Mouse (Mus musculus) hindbrain, embryonic 12.5 days (tissue): Measurements from ENCODE around the gene Ypel1. TPM values are rescaled to one million over a fixed set of nuclear protein-coding genes. Genes with fewer than 3 reads are reported as not detected.
A peak's percentile ranks its signal among the peaks of the same experiment; 100 is the strongest.

ENCODE experiments used
- ATAC-seq: fragments of 200-750 bp; cut with Nextera tagmentation; 2 replicates; pipeline ENCODE4 v1.8.0; 2017; ENCODE audit warnings: moderate TSS enrichment; ENCODE audit not compliant: low FRiP score
- H3K27ac ChIP-seq: fragments of 300-500 bp; sonication (generic); 2 replicates; pipeline ENCODE4 v1.5.1; 2016; ENCODE audit warnings: mild to moderate bottlenecking
- H3K27me3 ChIP-seq: fragments of 300-500 bp; sonication (generic); 2 replicates; pipeline ENCODE4 v1.6.1; 2016; ENCODE audit warnings: mild to moderate bottlenecking
- H3K36me3 ChIP-seq: fragments of 300-500 bp; sonication (generic); 2 replicates; pipeline ENCODE4 v1.6.1; 2016; ENCODE audit warnings: mild to moderate bottlenecking
- H3K4me1 ChIP-seq: fragments of 300-500 bp; sonication (generic); 2 replicates; pipeline ENCODE4 v1.6.1; 2016
- H3K4me2 ChIP-seq: fragments of 300-500 bp; sonication (generic); replicated peaks from 2 replicates; pipeline ENCODE4 v1.6.1; 2016; ENCODE audit warnings: mild to moderate bottlenecking
- H3K4me3 ChIP-seq: fragments of 300-500 bp; sonication (generic); 2 replicates; pipeline ENCODE4 v1.5.1; 2016; ENCODE audit warnings: mild to moderate bottlenecking
- H3K9ac ChIP-seq: fragments of 300-500 bp; sonication (generic); 2 replicates; pipeline ENCODE4 v1.6.1; 2016; ENCODE audit warnings: mild to moderate bottlenecking, moderate library complexity
- H3K9me3 ChIP-seq: fragments of 300-500 bp; sonication (generic); replicated peaks from 2 replicates; pipeline ENCODE4 v1.6.1; 2016; ENCODE audit warnings: mild to moderate bottlenecking
- WGBS: fragments of 180-500 bp; shearing (Covaris S2); methylation state at CpG from one replicate; pipeline ENCODE4 v1.1.7; 2016; 5-methylcytosine and 5-hydroxymethylcytosine counted together
- polyA plus RNA-seq: library from polyadenylated mRNA; unstranded; fragments of >200 nt; fragmentation: Nextera tagmentation; extraction: Ambion mirVana; gene quantifications from 2 replicates; pipeline ENCODE4 v1.2.1, GENCODE M21; 2016

Ypel1 gene
- polyA plus RNA-seq, 1 experiment from 2014 or later = 105 TPM

- Histone ChIP-seq H3K4me3 (no peak overlapping the region), H3K36me3 (no peaks in the 10 kb centered on the region), H3K27me3 (no peaks in the 10 kb centered on the region), H3K9me3 (no peaks in the 10 kb centered on the region), H3K27ac (no peak overlapping the region), H3K9ac (no peak overlapping the region), H3K4me2 (no peak overlapping the region), H3K4me1 (no peaks in the 10 kb centered on the region)
- 77% methylated on average over 1 of the region's 1 CpGs for WGBS
- ATAC-seq = no peak
These were observed 7.2 kb upstream of the Ypel1 start for GRCm38 (mm10) chr16:17062338-17062737.

DNA sequence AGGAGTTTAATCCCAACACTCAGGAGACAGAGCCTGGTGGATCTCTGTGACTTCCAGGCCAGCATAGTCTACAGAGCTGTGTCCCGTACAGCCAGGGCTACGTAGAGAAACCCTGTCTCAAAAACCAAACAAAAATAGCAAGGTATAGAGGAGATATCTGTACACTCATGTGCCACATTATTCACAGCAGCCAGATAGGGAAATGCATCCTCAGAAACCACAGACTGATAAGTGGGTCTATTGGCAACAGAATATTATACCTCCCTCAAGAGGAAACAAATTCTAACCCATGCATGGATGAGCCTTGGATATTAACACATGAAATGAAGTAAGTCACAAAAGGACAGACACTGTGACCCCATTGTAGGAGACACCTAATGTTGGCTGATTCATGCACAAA, 1.9 kb upstream of the Ypel1 start:
- Histone ChIP-seq H3K4me3 (no peak overlapping the region), H3K9ac (no peak overlapping the region), H3K27ac (no peak overlapping the region), H3K36me3 (0 out of 2 replicates have a peak, but pooled peaks cover 4% of the 10 kb centered on the region), H3K4me1 (peaks cover 15% of the 10 kb centered on the region), H3K4me2 (no peak overlapping the region), H3K27me3 (no peaks in the 10 kb centered on the region), H3K9me3 (no peaks in the 10 kb centered on the region)
- no peak for ATAC-seq
- WGBS = 86% methylated on average over 2 of the region's 2 CpGs

DNA sequence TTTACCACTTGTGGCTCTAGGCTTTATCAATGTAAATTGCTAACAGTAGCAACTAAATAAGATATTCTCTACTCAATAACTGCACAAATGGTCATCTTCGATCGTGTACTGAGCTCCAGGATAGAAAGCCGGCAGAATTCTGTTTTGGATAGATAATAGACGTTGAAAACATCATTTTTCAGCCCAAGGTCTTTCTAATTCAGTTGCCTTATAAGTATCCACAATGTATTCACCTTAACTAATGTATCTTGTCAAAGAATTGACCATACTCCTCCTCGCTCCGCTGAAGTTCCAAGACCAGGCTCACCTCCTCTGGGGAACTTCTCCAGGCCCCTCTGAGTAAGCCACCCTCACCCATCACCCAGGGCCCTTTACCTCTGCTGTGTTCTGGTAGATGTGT, 1.2 kb downstream of the Ypel1 start:
- Histone ChIP-seq H3K4me3 (peak overlapping the region; percentile 84), H3K4me1 (peaks cover 15% of the 10 kb centered on the region), H3K9me3 (peaks cover 3% of the 10 kb centered on the region; the same call in 1 of the 2 replicates), H3K36me3 (peaks cover 31% of the 10 kb centered on the region), H3K27me3 (no peaks in the 10 kb centered on the region), H3K4me2 (peak overlapping the region; percentile 69), H3K27ac (no peak overlapping the region), H3K9ac (peak overlapping the region; percentile 90)
- WGBS = 57% methylated on average over 6 of the region's 6 CpGs
- ATAC-seq = no peak

DNA sequence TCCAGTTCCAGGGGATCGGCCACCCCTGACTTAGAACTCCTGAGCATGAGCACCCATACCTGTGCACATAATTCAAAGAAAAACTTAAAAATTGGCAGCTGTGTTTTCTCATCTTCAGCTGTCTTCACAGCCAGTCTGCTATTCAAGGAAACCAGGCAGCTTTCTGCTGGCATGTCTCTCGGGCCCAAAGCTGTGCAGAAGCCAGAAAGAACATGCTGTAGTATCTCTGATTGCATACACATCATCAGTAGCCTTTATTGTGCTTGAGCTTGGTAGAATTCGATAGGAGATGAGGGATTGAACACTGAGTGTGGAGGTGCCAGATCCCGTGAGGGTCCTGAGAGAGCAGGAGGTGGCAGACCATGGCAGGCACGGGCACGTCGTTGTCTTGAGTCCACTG, 3.5 kb downstream of the Ypel1 start:
- Histone ChIP-seq H3K4me3 (no peak overlapping the region), H3K4me1 (peaks cover 15% of the 10 kb centered on the region), H3K9me3 (peaks cover 5% of the 10 kb centered on the region; the same call in 1 of the 2 replicates), H3K9ac (no peak overlapping the region), H3K27me3 (no peaks in the 10 kb centered on the region), H3K36me3 (peaks cover 46% of the 10 kb centered on the region), H3K4me2 (no peak overlapping the region), H3K27ac (no peak overlapping the region)
- ATAC-seq = no peak
- 95% methylated on average over 7 of the region's 7 CpGs for WGBS

GRCm38 (mm10) chr16:17076301-17076700, 6.8 kb downstream of the Ypel1 start:
- Histone ChIP-seq H3K4me1 (peaks cover 8% of the 10 kb centered on the region; the same call in 1 of the 2 replicates), H3K36me3 (peaks cover 66% of the 10 kb centered on the region), H3K27ac (no peak overlapping the region), H3K9me3 (peaks cover 5% of the 10 kb centered on the region; the same call in 1 of the 2 replicates), H3K9ac (no peak overlapping the region), H3K4me3 (no peak overlapping the region), H3K27me3 (no peaks in the 10 kb centered on the region), H3K4me2 (no peak overlapping the region)
- no peak for ATAC-seq
- 92% methylated on average over 2 of the region's 2 CpGs for WGBS

DNA sequence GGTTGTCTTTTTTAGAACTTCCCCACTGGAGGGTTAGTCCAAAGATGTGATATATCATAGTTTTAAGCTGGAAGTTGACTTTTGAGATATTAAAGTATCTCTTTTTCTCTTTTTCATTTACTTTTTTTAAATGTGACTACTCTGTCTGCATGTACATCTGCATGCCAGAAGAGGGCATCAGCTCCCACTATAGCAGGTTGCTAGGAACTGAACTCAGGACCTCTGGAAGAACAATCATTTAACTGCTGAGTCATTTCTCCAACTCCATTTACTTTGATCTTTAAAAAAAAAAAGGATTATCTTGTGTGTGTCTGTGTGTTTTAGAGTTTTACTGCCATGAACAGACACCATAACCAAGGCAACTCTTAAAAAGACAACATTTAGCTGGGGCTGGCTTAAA, 7.4 kb downstream of the Ypel1 start:
- peaks cover 72% of the 10 kb centered on the region for H3K36me3 ChIP-seq
- H3K4me2 ChIP-seq = no peak overlapping the region
- no peak for ATAC-seq
- peaks cover 5% of the 10 kb centered on the region; the same call in 1 of the 2 replicates for H3K4me1 ChIP-seq
- peaks cover 5% of the 10 kb centered on the region; the same call in 1 of the 2 replicates for H3K9me3 ChIP-seq
- no peak overlapping the region for H3K27ac ChIP-seq
- no peaks in the 10 kb centered on the region for H3K27me3 ChIP-seq
- H3K4me3 ChIP-seq = no peak overlapping the region
- no peak overlapping the region for H3K9ac ChIP-seq

DNA sequence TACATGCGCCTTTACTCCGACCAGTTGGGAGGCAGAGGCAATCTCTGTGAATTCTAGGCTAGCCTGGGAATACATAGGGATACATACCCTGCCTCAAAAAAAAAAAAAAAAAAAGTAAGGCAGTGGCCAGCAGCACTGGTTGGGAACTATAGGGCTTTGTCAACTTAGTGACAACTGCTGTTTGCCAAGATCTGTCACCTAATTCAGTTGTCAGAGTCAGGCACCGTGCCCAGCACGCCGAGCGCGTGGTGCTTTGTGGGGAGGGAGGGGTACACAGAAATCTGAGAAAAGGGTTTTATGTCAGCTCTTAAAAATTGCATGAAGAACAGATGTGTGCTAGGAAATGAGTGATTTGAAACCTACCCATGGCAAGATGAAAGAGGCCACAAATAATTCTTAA, 8.6 kb downstream of the Ypel1 start:
- Histone ChIP-seq H3K27ac (no peak overlapping the region), H3K4me2 (no peak overlapping the region), H3K27me3 (no peaks in the 10 kb centered on the region), H3K9me3 (peaks cover 5% of the 10 kb centered on the region; the same call in 1 of the 2 replicates), H3K9ac (no peak overlapping the region), H3K36me3 (peaks cover 77% of the 10 kb centered on the region), H3K4me3 (no peak overlapping the region), H3K4me1 (no peaks in the 10 kb centered on the region)
- 89% methylated on average over 7 of the region's 7 CpGs for WGBS
- ATAC-seq = no peak

- no peak overlapping the region for H3K4me3 ChIP-seq
- no peak for ATAC-seq
- H3K4me2 ChIP-seq = no peak overlapping the region
- H3K27ac ChIP-seq = no peak overlapping the region
- H3K9ac ChIP-seq = no peak overlapping the region
- 88% methylated on average over 6 of the region's 6 CpGs for WGBS
- no peaks in the 10 kb centered on the region for H3K27me3 ChIP-seq
- H3K4me1 ChIP-seq = no peaks in the 10 kb centered on the region
- peaks cover 85% of the 10 kb centered on the region for H3K36me3 ChIP-seq
- H3K9me3 ChIP-seq = no peaks in the 10 kb centered on the region
These were observed 12.8 kb downstream of the Ypel1 start for GRCm38 (mm10) chr16:17082121-17082792.

GRCm38 (mm10) chr16:17085636-17086035, 16.1 kb downstream of the Ypel1 start:
- Histone ChIP-seq H3K27ac (no peak overlapping the region), H3K9ac (no peak overlapping the region), H3K4me2 (no peak overlapping the region), H3K27me3 (no peaks in the 10 kb centered on the region), H3K4me3 (no peak overlapping the region), H3K4me1 (no peaks in the 10 kb centered on the region), H3K9me3 (no peaks in the 10 kb centered on the region), H3K36me3 (peaks cover 93% of the 10 kb centered on the region)
- no peak for ATAC-seq
- WGBS = 95% methylated on average over 4 of the region's 4 CpGs

DNA sequence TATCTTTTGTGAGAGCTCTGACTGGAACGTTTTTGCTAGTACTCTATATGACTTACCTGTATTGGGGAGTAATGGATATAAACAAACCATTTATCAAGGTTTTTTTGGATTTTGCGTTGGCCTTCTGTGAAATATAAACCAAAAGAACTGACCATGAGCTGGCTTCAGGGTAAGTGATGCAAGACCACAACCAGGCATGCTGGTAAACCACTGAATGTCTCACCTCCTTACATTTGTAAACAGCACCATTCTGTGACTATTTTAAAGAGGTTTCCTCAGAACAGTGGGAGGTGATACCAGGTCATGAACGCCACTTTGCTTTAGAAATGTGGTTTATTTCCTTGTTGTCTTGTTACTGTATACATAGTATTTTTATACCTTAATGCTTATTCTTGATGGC, 16.7 kb downstream of the Ypel1 start:
- no peaks in the 10 kb centered on the region for H3K4me1 ChIP-seq
- no peak overlapping the region for H3K4me2 ChIP-seq
- no peaks in the 10 kb centered on the region for H3K27me3 ChIP-seq
- 91% methylated on average over 3 of the region's 3 CpGs for WGBS
- no peak overlapping the region for H3K9ac ChIP-seq
- H3K36me3 ChIP-seq = peaks cover 99% of the 10 kb centered on the region
- H3K27ac ChIP-seq = no peak overlapping the region
- no peak for ATAC-seq
- no peak overlapping the region for H3K4me3 ChIP-seq
- no peaks in the 10 kb centered on the region for H3K9me3 ChIP-seq

DNA sequence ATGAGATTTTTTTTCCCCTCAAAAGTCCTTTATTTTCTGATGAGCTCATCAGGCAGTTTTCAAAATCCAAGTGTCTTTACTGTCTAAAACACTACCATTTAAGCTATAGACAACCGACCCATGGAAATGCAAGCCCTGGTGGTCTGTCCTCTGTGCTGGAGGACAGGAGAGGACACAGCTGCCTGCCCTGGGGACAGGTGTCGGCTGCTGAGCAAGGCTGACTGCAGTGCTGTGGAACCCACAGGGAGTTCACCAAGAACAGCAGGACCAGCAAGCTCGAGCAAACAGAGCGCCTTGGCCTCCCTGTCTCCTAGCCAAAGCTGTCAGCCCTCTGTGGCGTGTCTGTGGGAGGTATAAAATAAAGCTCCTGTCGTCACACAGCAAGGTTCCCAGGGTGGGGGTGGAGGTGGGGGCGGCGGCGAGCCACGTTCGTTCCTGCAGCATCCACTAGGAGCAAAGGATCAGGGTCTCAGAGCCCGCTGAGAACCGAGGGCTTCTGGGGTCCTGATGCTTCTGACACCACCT, 17.2 kb downstream of the Ypel1 start:
- H3K27ac ChIP-seq = no peak overlapping the region
- no peak overlapping the region for H3K4me3 ChIP-seq
- H3K9ac ChIP-seq = no peak overlapping the region
- no peaks in the 10 kb centered on the region for H3K9me3 ChIP-seq
- peaks cover 99% of the 10 kb centered on the region for H3K36me3 ChIP-seq
- no peak for ATAC-seq
- H3K27me3 ChIP-seq = no peaks in the 10 kb centered on the region
- no peak overlapping the region for H3K4me2 ChIP-seq
- WGBS = 77% methylated on average over 13 of the region's 13 CpGs
- H3K4me1 ChIP-seq = no peaks in the 10 kb centered on the region

DNA sequence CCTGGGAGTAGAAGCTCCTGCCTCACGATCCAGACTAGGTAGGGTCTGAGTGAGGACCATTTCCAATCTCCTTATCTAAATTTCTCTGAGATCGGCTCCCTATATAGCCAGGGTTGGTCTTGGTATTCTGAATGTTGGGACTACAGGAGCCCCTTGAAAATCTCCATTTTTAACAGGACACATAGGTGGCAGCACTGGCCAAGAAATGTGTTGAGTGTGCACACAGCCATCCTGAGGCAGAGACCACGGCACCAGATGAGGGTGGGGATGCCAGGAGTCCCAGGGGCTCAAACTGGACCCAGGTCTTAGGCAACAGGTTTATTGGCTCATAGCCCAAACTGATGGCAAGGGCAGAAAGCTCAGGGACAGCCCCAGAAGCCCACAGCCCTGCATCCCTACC, 18.9 kb downstream of the Ypel1 start:
- H3K9ac ChIP-seq = no peak overlapping the region
- H3K27ac ChIP-seq = no peak overlapping the region
- H3K36me3 ChIP-seq = peaks cover 99% of the 10 kb centered on the region
- H3K9me3 ChIP-seq = no peaks in the 10 kb centered on the region
- H3K4me3 ChIP-seq = no peak overlapping the region
- no peaks in the 10 kb centered on the region for H3K27me3 ChIP-seq
- no peak overlapping the region for H3K4me2 ChIP-seq
- peak; percentile 12; the same call in 1 of the 2 replicates for ATAC-seq
- WGBS = 73% methylated on average over 3 of the region's 3 CpGs
- H3K4me1 ChIP-seq = no peaks in the 10 kb centered on the region

DNA sequence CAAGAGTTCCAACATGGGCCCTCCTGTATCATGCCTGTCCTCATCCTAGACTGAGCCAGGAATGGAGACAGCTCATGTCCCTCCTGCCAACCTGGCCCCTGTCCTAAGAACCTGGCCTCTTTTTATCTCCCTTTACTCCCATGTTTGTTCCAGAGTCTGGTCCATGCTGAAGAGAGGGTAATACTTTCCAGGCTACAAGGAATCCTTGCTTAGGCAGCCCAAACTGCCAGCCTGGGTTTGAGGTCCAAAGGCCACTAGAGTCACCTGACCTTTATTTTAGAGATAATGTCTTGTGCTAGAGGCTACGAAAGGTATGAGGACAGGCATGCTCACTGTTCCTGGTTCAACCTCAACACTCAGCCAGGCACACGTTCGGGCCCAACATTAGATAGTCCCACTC, 27.4 kb downstream of the Ypel1 start:
- H3K4me1 ChIP-seq = no peaks in the 10 kb centered on the region
- no peak overlapping the region for H3K9ac ChIP-seq
- H3K27me3 ChIP-seq = no peaks in the 10 kb centered on the region
- WGBS = 97% methylated on average over 3 of the region's 3 CpGs
- H3K27ac ChIP-seq = no peak overlapping the region
- H3K36me3 ChIP-seq = peaks cover 96% of the 10 kb centered on the region
- no peak overlapping the region for H3K4me3 ChIP-seq
- H3K9me3 ChIP-seq = no peaks in the 10 kb centered on the region
- no peak for ATAC-seq
- no peak overlapping the region for H3K4me2 ChIP-seq
